Mouse (Mus musculus) midbrain, embryonic 10.5 days (tissue): ENCODE results near the gene Gna14. TPM values are rescaled to one million over a fixed set of nuclear protein-coding genes. Genes with fewer than 3 reads are reported as not detected.

Experiments used
- DNase-seq: peaks from one replicate; pipeline ENCODE4 v3.0.0-alpha.2; 2017; ENCODE audit warnings: low spot score
- H3K27ac ChIP-seq: fragments of 300-500 bp; sonication (generic); replicated peaks from 2 replicates; pipeline ENCODE4 v1.5.1; 2016; ENCODE audit warnings: mild to moderate bottlenecking
- H3K27me3 ChIP-seq: fragments of 300-500 bp; sonication (generic); 2 replicates; pipeline ENCODE4 v1.6.1; 2016; ENCODE audit warnings: low read depth, mild to moderate bottlenecking; ENCODE audit not compliant: poor library complexity, severe bottlenecking
- H3K36me3 ChIP-seq: fragments of 300-500 bp; sonication (generic); 2 replicates; pipeline ENCODE4 v1.6.1; 2016; ENCODE audit warnings: mild to moderate bottlenecking, moderate library complexity
- H3K4me1 ChIP-seq: fragments of 300-500 bp; sonication (generic); 2 replicates; pipeline ENCODE4 v1.6.1; 2016
- H3K4me3 ChIP-seq: fragments of 300-500 bp; sonication (generic); 2 replicates; pipeline ENCODE4 v1.5.1; 2016; ENCODE audit warnings: mild to moderate bottlenecking, moderate library complexity
- H3K9me3 ChIP-seq: fragments of 300-500 bp; sonication (generic); replicated peaks from 2 replicates; pipeline ENCODE4 v1.6.1; 2016; ENCODE audit warnings: mild to moderate bottlenecking
- WGBS: fragments of 180-500 bp; shearing (Covaris S2); methylation state at CpG from one replicate; pipeline ENCODE4 v1.1.7; 2016; 5-methylcytosine and 5-hydroxymethylcytosine counted together
- polyA plus RNA-seq: library from polyadenylated mRNA; unstranded; fragments of >200 nt; fragmentation: Nextera tagmentation; extraction: Ambion mirVana; gene quantifications from 2 replicates; pipeline ENCODE4 v1.2.1, GENCODE M21; 2016

Gna14 gene
- polyA plus RNA-seq, 1 experiment from 2014 or later, result 0.58 TPM

- Histone ChIP-seq H3K4me1 (peaks cover 16% of the 10 kb centered on the region), H3K9me3 (no peaks in the 10 kb centered on the region), H3K36me3 (no peaks in the 10 kb centered on the region), H3K27ac (no peak overlapping the region), H3K4me3 (no peak overlapping the region), H3K27me3 (no peaks in the 10 kb centered on the region)
- no peak for DNase-seq
- 60% methylated on average over 6 of the region's 6 CpGs for WGBS
These were observed 24.7 kb downstream of the Gna14 start for GRCm38 (mm10) chr19:16460292-16460691.

GRCm38 (mm10) chr19:16460831-16461230 lies 25.3 kb downstream of the Gna14 start:
- no peak for DNase-seq
- Histone ChIP-seq H3K9me3 (no peaks in the 10 kb centered on the region), H3K27me3 (no peaks in the 10 kb centered on the region), H3K36me3 (no peaks in the 10 kb centered on the region), H3K4me1 (peaks cover 16% of the 10 kb centered on the region), H3K4me3 (no peak overlapping the region), H3K27ac (no peak overlapping the region)
- 92% methylated on average over 14 of the region's 14 CpGs for WGBS

GRCm38 (mm10) chr19:16462461-16462860 lies 26.9 kb downstream of the Gna14 start:
- H3K4me3 ChIP-seq, result no peak overlapping the region
- H3K27me3 ChIP-seq, result no peaks in the 10 kb centered on the region
- WGBS, result 79% methylated on average over 9 of the region's 9 CpGs
- H3K27ac ChIP-seq, result no peak overlapping the region
- peaks cover 16% of the 10 kb centered on the region for H3K4me1 ChIP-seq
- DNase-seq, result no peak
- H3K9me3 ChIP-seq, result no peaks in the 10 kb centered on the region
- H3K36me3 ChIP-seq, result no peaks in the 10 kb centered on the region

- Histone ChIP-seq H3K4me3 (no peak overlapping the region), H3K27ac (no peak overlapping the region), H3K27me3 (no peaks in the 10 kb centered on the region), H3K36me3 (no peaks in the 10 kb centered on the region), H3K4me1 (peaks cover 9% of the 10 kb centered on the region), H3K9me3 (no peaks in the 10 kb centered on the region)
- WGBS, result 81% methylated on average over 4 of the region's 4 CpGs
- DNase-seq, result no peak
These were observed 29.2 kb downstream of the Gna14 start for GRCm38 (mm10) chr19:16464730-16465129.

- H3K4me3 ChIP-seq, result no peak overlapping the region
- no peaks in the 10 kb centered on the region for H3K36me3 ChIP-seq
- no peaks in the 10 kb centered on the region for H3K27me3 ChIP-seq
- WGBS, result 69% methylated on average over 2 of the region's 2 CpGs
- no peak for DNase-seq
- peaks cover 7% of the 10 kb centered on the region; the same call in 1 of the 2 replicates for H3K9me3 ChIP-seq
- H3K4me1 ChIP-seq, result no peaks in the 10 kb centered on the region
- no peak overlapping the region for H3K27ac ChIP-seq
These were observed 33.3 kb downstream of the Gna14 start for GRCm38 (mm10) chr19:16468756-16469374.

GRCm38 (mm10) chr19:16472655-16473054 lies 37.1 kb downstream of the Gna14 start:
- Histone ChIP-seq H3K4me3 (no peak overlapping the region), H3K27me3 (no peaks in the 10 kb centered on the region), H3K27ac (no peak overlapping the region), H3K4me1 (no peaks in the 10 kb centered on the region), H3K36me3 (no peaks in the 10 kb centered on the region), H3K9me3 (peaks cover 10% of the 10 kb centered on the region; the same call in 1 of the 2 replicates)
- no peak for DNase-seq
- WGBS, result 85% methylated on average over 5 of the region's 5 CpGs

GRCm38 (mm10) chr19:16477314-16477946 lies 41.9 kb downstream of the Gna14 start:
- Histone ChIP-seq H3K27ac (no peak overlapping the region), H3K9me3 (peaks cover 10% of the 10 kb centered on the region; the same call in 1 of the 2 replicates), H3K27me3 (no peaks in the 10 kb centered on the region), H3K4me3 (no peak overlapping the region), H3K4me1 (no peaks in the 10 kb centered on the region), H3K36me3 (no peaks in the 10 kb centered on the region)
- WGBS, result 88% methylated on average over 12 of the region's 12 CpGs
- DNase-seq, result no peak

GRCm38 (mm10) chr19:16478186-16478607 lies 42.6 kb downstream of the Gna14 start:
- H3K4me1 ChIP-seq, result no peaks in the 10 kb centered on the region
- no peak for DNase-seq
- H3K36me3 ChIP-seq, result no peaks in the 10 kb centered on the region
- peaks cover 10% of the 10 kb centered on the region; the same call in 1 of the 2 replicates for H3K9me3 ChIP-seq
- H3K27ac ChIP-seq, result no peak overlapping the region
- 87% methylated on average over 8 of the region's 8 CpGs for WGBS
- H3K4me3 ChIP-seq, result no peak overlapping the region
- H3K27me3 ChIP-seq, result no peaks in the 10 kb centered on the region

GRCm38 (mm10) chr19:16482047-16482446 lies 46.5 kb downstream of the Gna14 start:
- Histone ChIP-seq H3K36me3 (no peaks in the 10 kb centered on the region), H3K4me3 (no peak overlapping the region), H3K9me3 (no peaks in the 10 kb centered on the region), H3K27ac (no peak overlapping the region), H3K27me3 (no peaks in the 10 kb centered on the region), H3K4me1 (no peaks in the 10 kb centered on the region)
- 91% methylated on average over 3 of the region's 3 CpGs for WGBS
- no peak for DNase-seq

- DNase-seq, result no peak
- Histone ChIP-seq H3K27me3 (no peaks in the 10 kb centered on the region), H3K27ac (no peak overlapping the region), H3K4me3 (no peak overlapping the region), H3K36me3 (no peaks in the 10 kb centered on the region), H3K4me1 (no peaks in the 10 kb centered on the region), H3K9me3 (no peaks in the 10 kb centered on the region)
- WGBS, result 93% methylated on average over 10 of the region's 10 CpGs
These were observed 48.7 kb downstream of the Gna14 start for GRCm38 (mm10) chr19:16484237-16484636.

GRCm38 (mm10) chr19:16484671-16485070 lies 49.1 kb downstream of the Gna14 start:
- Histone ChIP-seq H3K4me1 (no peaks in the 10 kb centered on the region), H3K27me3 (no peaks in the 10 kb centered on the region), H3K36me3 (no peaks in the 10 kb centered on the region), H3K27ac (no peak overlapping the region), H3K4me3 (no peak overlapping the region), H3K9me3 (no peaks in the 10 kb centered on the region)
- DNase-seq, result no peak
- 75% methylated on average over 5 of the region's 5 CpGs for WGBS

GRCm38 (mm10) chr19:16490756-16491155 lies 55.2 kb downstream of the Gna14 start:
- Histone ChIP-seq H3K27me3 (no peaks in the 10 kb centered on the region), H3K27ac (no peak overlapping the region), H3K4me1 (peaks cover 13% of the 10 kb centered on the region), H3K9me3 (no peaks in the 10 kb centered on the region), H3K4me3 (no peak overlapping the region), H3K36me3 (no peaks in the 10 kb centered on the region)
- DNase-seq, result no peak
- 81% methylated on average over 12 of the region's 12 CpGs for WGBS

GRCm38 (mm10) chr19:16491497-16491896 lies 55.9 kb downstream of the Gna14 start:
- H3K4me3 ChIP-seq, result no peak overlapping the region
- no peaks in the 10 kb centered on the region for H3K27me3 ChIP-seq
- no peak for DNase-seq
- H3K4me1 ChIP-seq, result peaks cover 13% of the 10 kb centered on the region
- 26% methylated on average over 7 of the region's 7 CpGs for WGBS
- no peaks in the 10 kb centered on the region for H3K9me3 ChIP-seq
- no peak overlapping the region; the same call in 1 of the 2 replicates for H3K27ac ChIP-seq
- no peaks in the 10 kb centered on the region for H3K36me3 ChIP-seq
